Mouse (Mus musculus): Measurements from ENCODE around the gene Pitpnc1.

DNA sequence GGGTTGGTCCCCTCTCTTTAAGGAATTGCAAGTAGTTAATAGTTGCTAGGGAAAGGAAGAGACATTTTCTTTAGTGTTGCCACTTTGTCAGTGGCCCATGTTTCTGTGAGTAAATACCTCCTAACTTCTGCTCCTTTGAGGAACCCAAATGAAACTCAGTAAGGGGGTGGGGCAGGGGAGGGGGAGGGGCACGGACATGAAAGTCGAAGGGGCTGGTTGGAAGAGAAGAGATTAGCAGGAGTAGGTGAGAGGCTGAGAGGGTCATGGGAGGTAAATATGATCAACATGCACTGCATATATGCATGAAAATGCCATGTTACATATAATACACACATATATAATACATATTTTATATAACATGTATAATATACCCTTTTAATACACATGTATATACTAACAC is 129.7 kb downstream of the Pitpnc1 start:
- TF ChIP-seq CTCF (IDR thresholded peaks at IDR 0.05; ENCODE audit: low read depth) (no peak), EP300 (IDR thresholded peaks at IDR 0.05; ENCODE audit: low read depth) (no peak)
